Mouse (Mus musculus) testis, adult 2 months (tissue): ENCODE measurements around the gene Ldha. TPM values are rescaled to one million over a fixed set of nuclear protein-coding genes. Genes with fewer than 3 reads are reported as not detected.
"Not testable (repeated sequence)": the region's sequence is repeated elsewhere in the genome, so short reads cannot be mapped to it uniquely, and the experiment has no call there.

Experiments used
- H3K27ac ChIP-seq: fragments of 200-500 bp; 2 replicates; pipeline ENCODE4 v1.5.1; 2012; ENCODE audit warnings: low read depth, low read length; ENCODE audit not compliant: control insufficient read depth, insufficient read depth
- H3K27me3 ChIP-seq: fragments of 200-500 bp; 2 replicates; pipeline ENCODE4 v1.6.1; 2012; ENCODE audit warnings: mild to moderate bottlenecking, low read length, moderate library complexity; ENCODE audit not compliant: control insufficient read depth, insufficient read depth
- H3K36me3 ChIP-seq: fragments of 200-500 bp; 2 replicates; pipeline ENCODE4 v1.6.1; 2012; ENCODE audit warnings: mild to moderate bottlenecking, low read length; ENCODE audit not compliant: control insufficient read depth, insufficient read depth
- H3K4me1 ChIP-seq: fragments of 200-500 bp; 2 replicates; pipeline ENCODE4 v1.6.1; 2012; ENCODE audit warnings: low read length; ENCODE audit not compliant: control insufficient read depth, insufficient read depth
- H3K4me3 ChIP-seq: fragments of 200-500 bp; 2 replicates; pipeline ENCODE4 v1.5.1; 2012; ENCODE audit warnings: low read depth, mild to moderate bottlenecking, low read length, moderate library complexity, mixed read lengths; ENCODE audit not compliant: control insufficient read depth
- CTCF ChIP-seq: fragments of 200-500 bp; IDR thresholded peaks from 2 replicates; pipeline ENCODE4 v1.5.1; 2012; ENCODE audit warnings: low read depth, mild to moderate bottlenecking, inconsistent platforms, low read length, moderate library complexity; ENCODE audit not compliant: control insufficient read depth, insufficient read depth, insufficient replicate concordance
- POLR2A ChIP-seq: fragments of 200-500 bp; IDR thresholded peaks from 2 replicates; pipeline ENCODE4 v1.6.1; 2012; ENCODE audit warnings: low read depth, mild to moderate bottlenecking, inconsistent platforms, low read length, moderate library complexity; ENCODE audit not compliant: control insufficient read depth
- polyA plus RNA-seq: library from polyadenylated mRNA; depleted of rRNA; stranded (reverse); fragments of >200 nt; gene quantifications from 2 replicates; pipeline ENCODE4 v1.2.3, GENCODE M21; 2012

Gene Ldha
- polyA plus RNA-seq, 1 experiment, result 1,018 TPM

DNA sequence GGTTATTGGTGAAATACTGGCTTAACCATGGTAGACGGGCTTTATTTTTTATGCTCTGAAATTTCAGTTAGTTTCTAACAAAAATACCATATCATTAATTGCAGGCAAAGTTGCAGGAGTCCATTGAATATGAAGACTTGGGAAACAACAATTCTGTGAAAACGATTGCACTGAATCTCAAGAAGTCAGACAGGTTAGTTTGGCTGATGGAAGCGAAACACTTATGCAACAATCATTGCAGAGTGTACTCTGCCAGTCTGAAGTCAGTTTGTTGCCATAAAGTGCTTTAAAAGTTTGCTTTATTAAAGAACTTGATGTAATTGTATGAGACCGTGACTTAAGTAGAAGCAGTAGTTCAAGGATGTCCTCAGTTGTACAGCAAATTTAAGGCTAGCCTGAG lies 27.3 kb upstream of the Ldha start:
- H3K36me3 ChIP-seq, result peaks cover 3% of the 10 kb centered on the region
- TF ChIP-seq CTCF (no peak), POLR2A (no peak)
- H3K4me1 ChIP-seq, result no peaks in the 10 kb centered on the region
- no peak overlapping the region for H3K27ac ChIP-seq
- no peak overlapping the region for H3K4me3 ChIP-seq
- H3K27me3 ChIP-seq, result no peaks in the 10 kb centered on the region

DNA sequence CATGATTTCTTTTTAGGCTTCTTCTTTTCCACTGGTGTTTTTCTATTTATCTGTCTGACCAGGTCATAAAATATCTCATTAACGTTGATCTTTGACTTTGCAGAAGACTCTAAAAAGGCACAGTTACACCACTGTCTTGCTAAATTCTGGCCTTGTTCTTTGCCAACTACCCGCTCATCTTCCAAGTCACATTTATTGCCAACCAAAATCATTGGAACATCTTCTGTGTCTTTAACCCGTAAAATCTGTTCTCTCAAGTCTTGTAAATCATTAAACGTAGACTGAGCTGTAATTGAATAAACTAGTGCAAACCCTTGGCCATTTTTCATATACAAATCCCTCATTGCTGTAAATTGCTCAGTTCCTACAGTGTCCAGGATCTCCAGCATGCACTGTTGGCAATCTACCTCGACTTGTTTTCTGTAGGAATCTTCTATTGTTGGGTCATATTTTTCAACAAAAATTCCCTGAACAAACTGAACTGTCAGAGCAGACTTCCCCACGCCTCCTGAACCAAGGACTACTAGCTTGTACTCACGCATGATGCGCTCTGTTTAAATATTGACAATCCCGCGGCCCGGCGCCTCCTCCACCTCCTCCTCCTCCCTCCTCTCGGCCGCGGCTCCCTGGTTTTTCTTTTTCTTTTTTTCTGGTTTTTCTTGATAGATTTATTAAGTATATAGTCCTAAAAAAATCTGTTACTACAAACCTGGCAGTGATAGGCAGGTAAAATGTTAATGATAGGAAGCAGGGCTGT lies 20.2 kb upstream of the Ldha start:
- not testable (repeated sequence) for H3K27me3 ChIP-seq, H3K4me1 ChIP-seq, H3K36me3 ChIP-seq, H3K4me3 ChIP-seq, H3K27ac ChIP-seq

DNA sequence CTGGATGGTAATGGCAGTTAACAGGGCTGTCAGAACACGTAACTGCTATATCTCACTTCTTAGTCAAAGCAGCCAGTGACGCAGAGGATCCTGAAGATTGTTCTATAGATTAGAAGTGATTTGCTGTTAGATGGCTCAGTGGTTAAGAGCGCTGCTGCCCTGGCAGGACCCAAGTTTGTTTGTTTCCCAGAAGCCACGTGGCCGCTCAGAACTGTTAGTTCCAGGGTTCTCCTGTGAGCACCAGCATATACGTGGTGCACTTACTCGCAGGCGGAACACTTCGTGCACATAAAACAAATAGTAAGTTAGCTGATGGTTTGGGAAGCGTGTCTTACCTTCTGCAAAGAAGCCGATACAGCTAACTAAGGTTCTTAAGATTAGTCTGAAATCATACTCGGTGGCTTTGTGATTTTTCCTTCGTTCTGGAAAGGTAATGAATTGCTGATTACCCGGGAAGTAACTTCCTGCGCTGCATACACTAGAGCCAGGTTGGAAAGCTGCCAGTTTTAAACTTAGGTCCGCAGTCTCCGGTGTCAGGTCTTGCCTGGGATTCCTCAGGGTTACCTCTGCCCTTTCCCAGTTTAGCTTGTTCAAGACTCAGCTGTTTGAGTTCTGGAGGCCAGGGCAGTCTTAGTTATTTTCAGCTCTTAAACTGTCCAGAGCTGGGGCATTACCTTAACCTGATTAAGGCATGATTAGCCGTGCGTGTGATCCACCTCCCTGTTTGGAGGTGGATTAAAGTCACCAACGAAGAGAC lies 14.1 kb upstream of the Ldha start:
- Histone ChIP-seq H3K27me3 (no peaks in the 10 kb centered on the region), H3K4me3 (no peak overlapping the region), H3K27ac (no peak overlapping the region), H3K4me1 (peaks cover 2% of the 10 kb centered on the region), H3K36me3 (no peaks in the 10 kb centered on the region; the same call in 1 of the 2 replicates)
- TF ChIP-seq POLR2A, result no peak
- no peak for TF ChIP-seq CTCF

DNA sequence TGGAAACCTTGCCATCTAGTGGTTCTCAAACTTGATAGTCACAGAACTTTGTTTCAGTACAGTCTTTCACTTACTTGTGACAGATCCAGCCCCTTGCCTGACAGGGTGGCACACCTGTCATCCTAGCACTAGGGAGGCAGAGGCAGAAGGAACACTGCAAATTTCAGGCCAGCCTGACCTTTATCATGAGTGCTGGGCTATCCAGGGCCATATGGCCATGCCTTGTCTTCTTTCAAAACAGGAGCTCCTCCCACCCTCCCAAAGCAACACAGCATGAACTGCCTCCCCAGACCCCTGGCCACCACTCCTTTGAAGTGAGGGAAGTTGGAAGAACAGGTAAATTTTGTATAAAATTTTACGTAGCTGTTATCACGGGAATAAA lies 13.5 kb upstream of the Ldha start:
- H3K4me1 ChIP-seq, result peaks cover 2% of the 10 kb centered on the region
- no peak overlapping the region for H3K27ac ChIP-seq
- H3K27me3 ChIP-seq, result no peaks in the 10 kb centered on the region

DNA sequence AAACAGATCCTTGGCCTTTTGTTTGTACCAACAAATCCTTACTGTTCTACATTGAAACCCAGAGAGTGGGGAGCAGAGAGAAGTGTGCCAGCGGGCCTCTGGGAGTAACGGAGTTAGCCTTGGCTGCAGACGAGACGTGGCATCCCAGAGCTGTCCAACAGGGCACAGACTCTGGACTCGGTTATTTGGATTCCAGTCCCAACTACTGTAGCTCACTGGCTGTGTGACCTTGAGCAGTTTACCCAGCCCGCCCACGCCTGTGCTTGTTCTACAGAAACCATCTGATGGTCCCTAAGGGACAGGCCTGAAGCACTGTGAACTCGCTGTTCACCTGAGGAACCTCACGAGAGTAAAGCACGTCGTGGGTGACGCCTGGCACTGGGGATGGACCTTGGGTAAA lies 11.4 kb upstream of the Ldha start:
- Histone ChIP-seq H3K4me3 (no peak overlapping the region), H3K27me3 (no peaks in the 10 kb centered on the region), H3K4me1 (peaks cover 6% of the 10 kb centered on the region), H3K36me3 (no peaks in the 10 kb centered on the region), H3K27ac (no peak overlapping the region)
- TF ChIP-seq CTCF (no peak), POLR2A (no peak)

More for the DNA sequence above, 13.5 kb upstream of the Ldha start:
- Histone ChIP-seq H3K4me3 (no peak overlapping the region), H3K36me3 (no peaks in the 10 kb centered on the region; the same call in 1 of the 2 replicates)
- TF ChIP-seq CTCF (no peak), POLR2A (no peak)

DNA sequence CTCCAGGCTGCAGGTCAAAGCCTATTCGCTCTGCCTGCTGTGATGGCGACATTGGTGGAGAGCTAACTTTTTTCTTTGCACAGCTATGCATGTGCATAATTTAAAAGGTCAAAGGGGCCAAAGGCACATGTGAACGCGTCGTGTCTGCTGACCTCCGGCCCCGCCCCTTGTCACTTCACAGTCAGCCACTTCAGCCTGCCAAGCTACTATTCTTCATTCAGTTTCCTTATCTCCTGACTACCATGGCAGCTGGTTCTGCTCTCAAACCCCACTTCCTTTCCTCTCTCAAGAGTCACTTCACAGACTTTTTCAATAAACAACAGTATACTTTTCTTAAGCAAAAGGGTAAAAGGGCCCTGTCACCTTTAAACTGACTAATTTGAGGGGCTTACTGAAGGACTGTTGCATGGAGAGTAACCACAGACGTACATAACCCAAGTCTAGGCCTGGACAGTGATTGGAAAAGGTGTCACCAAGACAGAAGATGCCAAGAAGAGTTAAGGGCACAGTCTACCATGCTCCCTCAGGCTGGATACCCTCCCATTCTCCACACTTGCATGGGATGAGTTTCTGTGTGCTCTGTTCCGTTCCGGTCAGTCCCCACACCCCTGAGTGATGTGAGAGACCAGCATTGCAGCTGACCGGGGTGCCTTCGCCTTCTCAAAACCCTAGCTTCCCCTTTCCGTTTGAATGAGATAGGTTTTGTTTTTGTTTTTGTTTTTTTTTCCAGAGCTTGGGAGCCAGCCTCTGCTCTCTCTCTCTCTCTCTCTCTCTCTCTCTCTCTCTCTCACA lies 10.3 kb upstream of the Ldha start:
- Histone ChIP-seq H3K27ac (no peak overlapping the region), H3K27me3 (no peaks in the 10 kb centered on the region)

DNA sequence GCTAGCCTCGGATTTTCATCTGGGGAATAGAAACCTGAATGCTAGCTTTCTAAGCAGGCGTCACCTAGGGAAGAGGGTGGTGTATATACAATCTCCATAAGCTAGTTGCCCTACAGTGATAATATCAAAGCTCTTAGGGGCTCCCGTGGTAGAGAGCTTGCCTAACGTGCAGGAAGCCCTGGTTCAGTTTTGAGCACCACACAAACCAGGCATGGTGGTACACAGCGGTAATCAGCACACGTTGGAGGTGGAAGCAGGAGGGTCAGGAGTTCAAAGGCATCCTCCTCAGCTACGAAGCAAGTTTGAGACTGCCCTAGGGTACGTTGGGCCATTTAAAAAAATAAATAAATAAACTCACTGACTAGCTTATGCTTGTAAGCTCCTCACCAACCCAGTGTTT lies 9.6 kb upstream of the Ldha start:
- no peak overlapping the region for H3K4me3 ChIP-seq
- TF ChIP-seq POLR2A (no peak), CTCF (no peak)
- no peaks in the 10 kb centered on the region for H3K36me3 ChIP-seq
- H3K27ac ChIP-seq, result no peak overlapping the region
- H3K4me1 ChIP-seq, result peaks cover 6% of the 10 kb centered on the region
- no peaks in the 10 kb centered on the region for H3K27me3 ChIP-seq

More for the DNA sequence above, 10.3 kb upstream of the Ldha start:
- Histone ChIP-seq H3K4me1 (peaks cover 6% of the 10 kb centered on the region), H3K4me3 (no peak overlapping the region), H3K36me3 (no peaks in the 10 kb centered on the region)
- no peak for TF ChIP-seq CTCF
- no peak for TF ChIP-seq POLR2A

DNA sequence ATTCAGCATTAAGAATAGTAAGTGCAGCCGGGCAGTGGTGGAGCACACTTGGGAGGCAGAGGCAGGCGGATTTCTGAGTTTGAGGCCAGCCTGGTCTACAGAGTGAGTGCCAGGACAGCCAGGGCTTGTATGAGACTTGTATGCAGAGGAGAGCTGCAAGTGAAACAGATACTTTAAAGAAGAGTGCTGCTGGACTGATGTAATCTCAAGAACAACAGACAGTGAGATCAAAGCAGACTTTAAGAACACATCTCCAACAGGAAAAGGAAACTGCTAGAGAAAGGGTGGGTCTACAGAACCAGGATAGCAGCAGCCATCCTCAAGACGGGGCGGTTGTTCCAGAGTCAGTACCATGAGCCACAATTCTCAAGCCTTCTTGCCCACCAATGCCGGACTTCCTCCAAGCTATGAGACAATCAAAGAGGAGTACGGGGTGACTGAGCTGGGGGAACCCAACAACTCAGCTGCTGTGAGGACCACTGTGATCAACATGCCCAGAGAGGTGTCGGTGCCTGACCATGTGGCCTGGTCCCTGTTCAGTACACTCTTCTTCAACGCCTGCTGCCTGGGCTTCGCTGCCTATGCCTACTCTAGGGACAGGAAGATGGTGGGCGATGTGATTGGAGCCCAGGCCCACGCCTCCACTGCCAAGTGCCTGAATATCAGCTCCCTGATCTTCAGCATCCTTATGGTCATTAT lies 9.0 kb upstream of the Ldha start:
- H3K4me1 ChIP-seq, H3K36me3 ChIP-seq, H3K4me3 ChIP-seq, H3K27me3 ChIP-seq, H3K27ac ChIP-seq: not testable (repeated sequence)
